Mouse (Mus musculus) kidney, postnatal 14 days (tissue): ENCODE measurements around the gene Cops2.
A peak's percentile ranks its signal among the peaks of the same experiment; 100 is the strongest.

Experiments
- DNase-seq: peaks from one replicate; pipeline ENCODE4 v3.0.0; 2022; ENCODE audit warnings: mixed read lengths

Cops2 gene

GRCm38 (mm10) chr2:125820397-125820796, 38.5 kb downstream of the Cops2 start:
- no peak for DNase-seq

GRCm38 (mm10) chr2:125813972-125814595, 44.9 kb downstream of the Cops2 start:
- DNase-seq, result no peak

- no peak for DNase-seq
Observed at GRCm38 (mm10) chr2:125811332-125811731, 47.6 kb downstream of the Cops2 start.

- DNase-seq, result no peak
Observed at GRCm38 (mm10) chr2:125809551-125809950, 49.4 kb downstream of the Cops2 start.

GRCm38 (mm10) chr2:125805826-125806225, 53.1 kb downstream of the Cops2 start:
- no peak for DNase-seq

- DNase-seq, result no peak
Observed at GRCm38 (mm10) chr2:125801947-125802346, 57.0 kb downstream of the Cops2 start.

DNA sequence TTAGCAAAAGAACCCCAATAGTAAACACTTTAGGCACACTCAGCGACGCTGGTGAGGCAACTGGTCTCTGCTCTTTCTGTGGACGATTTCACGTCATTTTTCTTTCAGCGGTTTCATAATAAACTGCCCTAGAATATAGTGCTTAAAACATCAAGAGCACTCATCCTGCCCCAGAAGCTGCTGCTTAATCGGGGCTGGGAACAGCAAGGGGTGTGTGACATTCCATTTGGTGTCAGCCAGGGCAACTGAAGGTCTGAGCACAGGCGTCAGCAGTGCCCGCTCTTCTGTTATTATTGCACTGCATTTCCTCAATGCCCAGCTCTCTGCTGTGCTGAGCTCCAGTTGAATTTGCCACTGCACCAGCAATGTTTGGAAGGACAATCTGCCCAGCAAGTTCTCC, 57.9 kb downstream of the Cops2 start:
- DNase-seq, result no peak

GRCm38 (mm10) chr2:125800428-125800827, 58.5 kb downstream of the Cops2 start:
- DNase-seq, result no peak

DNA sequence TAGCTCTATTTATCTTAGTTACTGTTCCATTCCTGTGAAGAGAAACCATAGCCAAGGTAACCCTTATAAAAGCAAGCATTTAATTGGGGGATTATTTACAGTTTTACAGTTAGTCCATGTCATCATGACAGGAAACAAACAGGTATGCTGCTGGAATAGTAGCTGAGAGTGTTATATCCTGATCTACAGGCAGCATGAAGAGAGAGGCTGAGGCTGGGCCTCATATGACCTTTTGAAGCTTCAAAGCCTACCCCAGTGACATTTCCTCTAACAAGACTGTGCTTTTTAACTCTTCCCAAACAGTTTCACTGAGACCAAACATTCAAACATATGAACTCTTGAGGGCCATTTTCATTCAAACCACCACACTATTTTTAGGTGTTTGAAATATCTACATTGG, 61.1 kb downstream of the Cops2 start:
- no peak for DNase-seq

- no peak for DNase-seq
Observed at GRCm38 (mm10) chr2:125795118-125795517, 63.8 kb downstream of the Cops2 start.

GRCm38 (mm10) chr2:125794166-125794565, 64.8 kb downstream of the Cops2 start:
- DNase-seq, result peak; percentile 50

GRCm38 (mm10) chr2:125792879-125793261, 66.1 kb downstream of the Cops2 start:
- peak; percentile 38 for DNase-seq

DNA sequence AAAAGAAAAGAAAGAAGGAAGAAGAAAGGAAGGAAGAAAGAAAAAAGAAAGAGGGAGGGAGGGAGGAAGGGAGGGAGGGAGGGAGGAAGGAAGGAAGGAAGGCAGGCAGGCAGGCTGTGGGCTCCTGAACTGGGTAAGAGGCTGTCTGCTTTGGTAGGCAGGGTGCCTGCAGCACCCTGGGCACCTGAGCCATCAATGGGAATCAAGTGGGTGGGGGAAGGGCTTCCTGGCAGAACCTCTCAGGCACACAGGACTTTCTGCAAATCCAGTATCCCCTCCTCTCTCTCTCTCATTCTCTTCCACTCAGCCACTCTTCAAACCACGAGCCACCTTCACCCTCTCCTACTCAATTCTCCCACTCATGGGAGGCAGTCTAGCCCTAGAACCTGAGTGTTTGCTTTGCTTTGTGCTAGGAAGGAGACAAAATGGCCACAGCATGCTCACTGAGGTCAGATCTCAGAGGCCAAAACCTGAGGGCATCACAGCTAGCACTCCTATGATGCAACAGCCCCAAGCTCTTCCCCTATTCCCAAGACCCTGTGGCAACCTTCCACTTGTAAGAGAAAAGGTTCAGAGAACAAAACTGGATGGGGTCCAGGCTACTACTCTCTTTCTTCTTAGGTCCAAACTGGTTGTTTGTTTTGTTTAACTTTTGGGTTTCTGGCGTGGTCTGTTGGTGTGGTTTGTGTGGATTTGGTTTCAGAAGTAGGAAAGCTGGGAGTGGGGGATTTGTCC, 66.6 kb downstream of the Cops2 start:
- no peak for DNase-seq

DNA sequence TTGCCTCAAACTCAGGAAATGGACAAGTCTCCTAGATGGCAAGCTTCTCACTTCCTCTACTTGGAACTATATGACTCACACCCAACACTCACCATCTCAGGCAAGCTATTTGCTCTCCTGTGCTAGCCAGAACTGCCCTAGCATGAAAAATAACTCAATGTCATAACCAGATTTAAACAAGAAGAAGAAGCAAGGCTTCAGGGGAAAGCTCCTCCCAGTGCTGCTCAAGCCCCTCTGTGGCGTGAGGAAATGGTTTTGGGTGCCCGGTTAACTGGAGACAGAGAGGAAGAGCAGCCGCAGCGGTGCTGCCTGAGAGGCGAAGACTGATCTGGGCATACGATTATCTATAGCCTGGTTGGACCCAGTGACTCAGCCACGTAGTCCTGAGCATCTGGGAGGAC, 67.5 kb downstream of the Cops2 start:
- DNase-seq, result no peak

- no peak for DNase-seq
Observed at GRCm38 (mm10) chr2:125790242-125790641, 68.7 kb downstream of the Cops2 start.

GRCm38 (mm10) chr2:125789265-125789664, 69.7 kb downstream of the Cops2 start:
- DNase-seq, result no peak

GRCm38 (mm10) chr2:125788785-125789184, 70.2 kb downstream of the Cops2 start:
- no peak for DNase-seq

- DNase-seq, result no peak
Observed at GRCm38 (mm10) chr2:125788351-125788750, 70.6 kb downstream of the Cops2 start.

GRCm38 (mm10) chr2:125785021-125785420, 73.9 kb downstream of the Cops2 start:
- no peak for DNase-seq

- peak; percentile 33 for DNase-seq
Observed at GRCm38 (mm10) chr2:125784392-125784791, 74.5 kb downstream of the Cops2 start.

DNA sequence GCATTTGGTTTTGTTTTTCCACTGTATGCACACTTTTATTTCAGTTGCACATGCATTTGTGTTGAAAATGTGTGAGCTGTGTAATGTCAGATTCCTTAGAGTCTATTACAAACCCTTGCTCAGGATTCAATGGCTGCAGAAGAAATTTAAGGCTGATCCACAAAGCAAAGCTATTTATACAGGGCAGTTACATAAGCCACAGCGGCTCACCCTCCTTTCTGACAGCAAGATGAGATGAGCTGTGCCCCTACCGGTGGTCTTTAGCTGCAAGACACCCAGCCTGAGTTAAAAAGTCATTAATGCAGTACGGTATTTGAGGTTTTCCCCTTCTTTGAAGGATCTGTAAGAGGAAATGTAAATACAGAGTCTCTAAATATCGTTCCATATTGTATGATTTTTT, 75.1 kb downstream of the Cops2 start:
- DNase-seq, result no peak

- DNase-seq, result peak; percentile 97
Observed at GRCm38 (mm10) chr2:125782719-125783109, 76.2 kb downstream of the Cops2 start, which contains the start of gene Secisbp2l. Gene Secisbp2l, minus strand, starts transcription at chr2:125782870.

DNA sequence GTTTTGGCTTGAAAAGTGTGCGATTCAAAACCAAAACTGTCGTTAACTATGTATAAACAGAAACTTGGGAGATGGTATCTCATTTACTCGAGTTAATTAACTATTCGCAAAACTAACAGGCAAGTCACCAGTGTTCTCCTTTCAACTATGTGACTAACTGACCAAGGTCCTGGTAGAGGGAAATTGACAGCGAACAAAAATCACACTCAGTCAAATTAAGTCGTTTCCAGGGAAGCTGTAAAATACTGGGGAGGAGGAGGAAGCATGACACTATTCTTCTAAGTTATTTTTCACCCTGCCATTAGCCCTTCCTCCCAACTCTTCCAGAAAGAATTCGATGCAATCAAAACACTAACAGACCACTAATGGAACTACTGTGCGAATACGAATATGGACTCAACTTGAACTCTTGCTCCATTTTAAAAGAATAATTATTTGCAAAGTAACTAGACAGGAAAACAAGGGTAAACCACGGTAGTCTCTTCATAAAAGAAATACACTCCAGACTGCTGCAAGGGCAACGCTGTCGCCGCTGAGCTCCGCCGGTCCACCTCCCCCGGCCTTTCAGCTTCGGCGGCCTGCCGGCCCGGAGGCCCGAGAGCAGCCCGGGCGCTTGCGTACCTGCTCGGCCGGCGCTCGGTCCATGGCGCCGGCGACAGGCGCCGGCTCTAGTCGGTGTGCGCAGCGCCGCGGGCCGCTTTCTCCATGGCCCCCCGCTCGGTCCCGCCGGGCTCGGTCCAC, 76.8 kb downstream of the Cops2 start:
- no peak for DNase-seq

DNA sequence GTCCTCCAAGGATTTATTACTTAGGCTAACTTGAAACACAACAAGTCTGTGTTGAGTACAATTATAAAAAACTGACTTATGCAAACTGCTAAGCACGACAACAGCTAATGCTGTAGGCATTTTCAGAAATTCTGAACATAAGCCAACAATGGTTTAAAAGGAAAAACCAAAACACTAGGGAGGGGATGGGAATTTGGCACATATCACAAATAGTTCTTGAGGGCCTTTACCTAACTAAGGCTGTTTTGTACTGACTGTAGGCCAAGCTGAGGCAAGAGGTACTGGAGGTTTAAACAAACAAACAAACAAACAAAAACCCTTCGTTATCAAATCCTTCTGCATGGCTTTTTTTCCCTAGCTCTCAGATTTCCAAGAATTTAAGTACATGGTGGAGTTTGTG, 77.9 kb downstream of the Cops2 start:
- DNase-seq, result no peak
